Mouse (Mus musculus) liver, embryonic 14.5 days (tissue): ENCODE measurements at regions not wholly inside any gene's neighbourhood (a gene's known extent, or its start where the extent isn't known, plus 50 kb on each side); places are given as distances from the start of the nearest gene placed in this dataset.

Source experiments
- CTCF ChIP-seq: IDR thresholded peaks from 2 replicates; pipeline ENCODE4 v1.5.1; 2016; ENCODE audit warnings: antibody characterized with exemption, low read depth, control low read depth
- EP300 ChIP-seq: IDR thresholded peaks from 2 replicates; pipeline ENCODE4 v1.6.1; 2016; ENCODE audit warnings: antibody characterized with exemption, low read depth

GRCm38 (mm10) chr2:139114523-139114922, 379.2 kb upstream of the Sptlc3 start:
- TF ChIP-seq CTCF, result no peak
- TF ChIP-seq EP300, result no peak
